12 mouse cellular contexts compared by ENCODE assay signal in the genomic region with DNA sequence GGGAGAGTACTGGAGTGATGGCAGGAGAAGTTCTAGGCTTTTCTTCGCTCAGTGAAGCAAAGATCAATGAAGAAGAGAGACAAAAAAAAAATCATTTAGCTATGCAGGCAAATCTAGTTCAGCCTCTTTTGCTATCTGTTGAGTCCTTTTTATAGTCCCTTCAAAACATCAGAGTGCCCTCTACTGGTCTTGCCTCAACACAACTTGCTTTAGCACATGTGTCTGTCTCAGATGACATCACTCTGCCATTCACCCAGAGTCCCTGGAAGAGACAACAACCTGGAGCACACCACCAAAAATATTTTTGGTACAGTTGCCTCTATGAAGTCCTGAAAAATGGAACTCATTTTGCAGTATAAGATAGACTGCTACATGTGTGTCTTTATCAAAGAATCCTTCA.
A peak's percentile ranks its signal among the peaks of the same experiment; 100 is the strongest.
DNase-seq lines count a peak whose midpoint lies in the region; ATAC-seq and TF ChIP-seq lines count a peak whose summit lies in the region.
"Had no signal": no experiment of that assay in that cellular context is flagged by ENCODE, and none has a peak within 500 bp of the region (broad histone marks: within the 10 kb centered on the region; RNA-seq: fewer than 3 reads in every experiment).

No protein-coding gene starts in this region.

- no peak overlapping the region for H3K9ac ChIP-seq in kidney, postnatal 0 days (ENCODE audit: low read depth, low read length)
- H3K9ac ChIP-seq in kidney, embryonic 16.5 days (replicated peaks; ENCODE audit: low read length), result no peak overlapping the region
- H3K9ac ChIP-seq: liver, embryonic 15.5 days; neural tube, embryonic 13.5 days had no signal

- no peaks in the 10 kb centered on the region for H3K9me3 ChIP-seq in kidney, postnatal 0 days (replicated peaks; ENCODE audit: low read length)
- no peaks in the 10 kb centered on the region; the same call in 1 of the 2 replicates for H3K9me3 ChIP-seq in kidney, embryonic 16.5 days (ENCODE audit: low read length)
- H3K9me3 ChIP-seq: forebrain, embryonic 10.5 days; heart, embryonic 10.5 days; liver, embryonic 15.5 days; neural tube, embryonic 13.5 days had no signal

- ATAC-seq in kidney, postnatal 0 days (replicated peaks; ENCODE audit: low FRiP score, low read depth), result no peak
- no peak for ATAC-seq in kidney, embryonic 16.5 days (ENCODE audit: low FRiP score, low TSS enrichment)

- no peaks in the 10 kb centered on the region for H3K36me3 ChIP-seq in kidney, postnatal 0 days (ENCODE audit: insufficient read depth, low read length)
- H3K36me3 ChIP-seq in kidney, embryonic 16.5 days (ENCODE audit: insufficient read depth, low read length), result no peaks in the 10 kb centered on the region
- H3K36me3 ChIP-seq: forebrain, embryonic 10.5 days; heart, embryonic 10.5 days; liver, embryonic 15.5 days; neural tube, embryonic 13.5 days had no signal

- no peak overlapping the region for H3K4me3 ChIP-seq in kidney, postnatal 0 days (replicated peaks; ENCODE audit: low read depth, low read length)
- H3K4me3 ChIP-seq in kidney, embryonic 16.5 days (ENCODE audit: low read length), result no peak overlapping the region
- H3K4me3 ChIP-seq: forebrain, embryonic 10.5 days; heart, embryonic 10.5 days; liver, embryonic 15.5 days; neural tube, embryonic 13.5 days had no signal

- peak; percentile 29; the same call in 1 of the 2 replicates for TF ChIP-seq CTCF in kidney, postnatal 0 days (IDR thresholded peaks at IDR 0.05; ENCODE audit: low read depth)

- no peak overlapping the region for H3K27ac ChIP-seq in kidney, postnatal 0 days
- no peak overlapping the region for H3K27ac ChIP-seq in kidney, embryonic 16.5 days (ENCODE audit: low read length)
- H3K27ac ChIP-seq: forebrain, embryonic 10.5 days; heart, embryonic 10.5 days; liver, embryonic 15.5 days; neural tube, embryonic 13.5 days had no signal

- no peaks in the 10 kb centered on the region for H3K27me3 ChIP-seq in kidney, postnatal 0 days (ENCODE audit: insufficient read depth, low read length)
- H3K27me3 ChIP-seq in kidney, embryonic 16.5 days (ENCODE audit: insufficient read depth, low read length), result no peaks in the 10 kb centered on the region
- H3K27me3 ChIP-seq: liver, embryonic 15.5 days; neural tube, embryonic 13.5 days had no signal

- no peak overlapping the region for H3K4me2 ChIP-seq in kidney, postnatal 0 days (ENCODE audit: low read length)
- H3K4me2 ChIP-seq in kidney, embryonic 16.5 days (replicated peaks; ENCODE audit: low read depth, low read length), result no peak overlapping the region
- H3K4me2 ChIP-seq: liver, embryonic 15.5 days; neural tube, embryonic 13.5 days had no signal

- H3K4me1 ChIP-seq in kidney, postnatal 0 days (replicated peaks; ENCODE audit: insufficient read depth, low read length), result no peaks in the 10 kb centered on the region
- no peaks in the 10 kb centered on the region for H3K4me1 ChIP-seq in kidney, embryonic 16.5 days (ENCODE audit: insufficient read depth, low read length)
- H3K4me1 ChIP-seq: forebrain, embryonic 10.5 days; heart, embryonic 10.5 days; liver, embryonic 15.5 days; neural tube, embryonic 13.5 days had no signal

- 64% methylated on average over 1 of the region's 1 CpGs for WGBS in kidney, postnatal 0 days
- 67% methylated on average over 1 of the region's 1 CpGs for whole genome bisulfite sequencing in kidney, embryonic 16.5 days

- peak; percentile 1 for DNase-seq in kidney, postnatal 0 days (ENCODE audit: low spot score)
- peak; percentile 3 for DNase-seq in 3T3-L1 (ENCODE audit: low read depth, low spot score)
- peak; percentile 25 for DNase-seq in 416B (ENCODE audit: low read depth)
- DNase-seq in embryo, embryonic 9.5 days (ENCODE audit: extremely low spot score), result peak; percentile 6
- no peak for DNase-seq in ovary, postnatal 10 days (ENCODE audit: low spot score)
- DNase-seq in urinary bladder, postnatal 4 days (ENCODE audit: low spot score in 2 of 2), result no peak
- DNase-seq: cerebellum, postnatal 36 days had no signal

Comparison
In these comparisons a context has a peak if more than half of its experiments do, and no peak if none do; other contexts are left out.
1. DNase-seq: peak in kidney, postnatal 0 days (single experiment), 3T3-L1 (single experiment), 416B (single experiment) and embryo, embryonic 9.5 days (single experiment); none in ovary, postnatal 10 days (single experiment) and urinary bladder, postnatal 4 days (0 of 2).